Mouse (Mus musculus): ENCODE data around the gene Gm30083.

Gene Gm30083

DNA sequence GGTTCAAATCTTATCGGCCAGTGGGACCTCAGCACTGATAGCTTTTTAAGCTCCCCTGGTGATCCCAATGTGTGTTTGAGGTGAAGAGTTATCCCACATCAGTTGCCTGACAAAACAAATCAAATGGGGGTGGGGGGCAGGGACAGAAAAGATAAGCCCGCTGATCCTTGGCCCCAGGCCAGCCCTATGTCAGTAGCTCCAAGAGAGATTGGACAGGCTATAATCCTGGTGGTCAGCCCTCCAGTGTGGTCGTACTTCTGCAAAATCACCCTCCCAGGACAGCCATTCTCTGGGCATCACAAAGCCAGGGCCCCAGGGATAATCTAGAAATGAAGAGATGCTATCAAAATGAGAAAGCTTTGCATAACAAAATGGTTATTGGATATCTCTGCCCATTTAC, 56.1 kb downstream of the Gm30083 start:
- no peak for DNase-seq (ENCODE audit: low spot score)

DNA sequence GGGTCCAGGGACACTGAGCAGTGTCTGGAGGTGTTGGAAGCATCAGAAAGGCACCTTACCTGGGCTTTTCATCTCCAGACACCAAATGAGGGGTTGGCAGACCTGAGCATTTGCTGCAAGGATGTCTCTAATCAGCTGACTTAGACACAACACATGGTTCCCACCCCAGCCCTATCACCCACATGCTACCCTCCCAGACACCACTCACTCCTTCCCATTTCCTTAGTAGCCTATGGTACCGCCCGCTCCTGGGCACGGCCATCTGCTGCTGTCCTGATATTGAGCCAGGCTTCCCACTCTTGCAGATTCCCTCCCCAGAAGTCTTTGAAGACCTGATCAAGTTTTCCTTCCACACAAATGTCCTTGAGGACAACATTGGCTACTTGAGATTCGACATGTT, 56.8 kb downstream of the Gm30083 start:
- DNase-seq (ENCODE audit: low spot score), result no peak

DNA sequence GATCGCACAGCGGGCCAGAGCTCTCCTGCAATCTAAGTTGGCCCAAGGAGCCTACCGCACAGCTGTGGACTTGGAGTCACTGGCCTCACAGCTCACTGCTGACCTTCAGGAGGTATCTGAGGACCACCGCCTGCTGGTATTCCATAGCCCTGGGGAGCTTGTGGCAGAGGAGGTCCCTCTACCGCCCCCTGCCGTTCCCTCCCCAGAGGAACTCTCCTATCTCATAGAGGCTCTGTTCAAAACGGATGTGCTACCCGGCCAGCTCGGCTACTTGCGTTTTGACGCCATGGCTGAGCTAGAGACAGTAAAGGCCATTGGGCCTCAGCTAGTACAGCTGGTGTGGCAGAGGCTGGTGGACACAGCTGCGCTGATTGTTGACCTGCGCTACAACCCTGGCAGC, 58.9 kb downstream of the Gm30083 start:
- no peak for DNase-seq (ENCODE audit: low spot score)

DNA sequence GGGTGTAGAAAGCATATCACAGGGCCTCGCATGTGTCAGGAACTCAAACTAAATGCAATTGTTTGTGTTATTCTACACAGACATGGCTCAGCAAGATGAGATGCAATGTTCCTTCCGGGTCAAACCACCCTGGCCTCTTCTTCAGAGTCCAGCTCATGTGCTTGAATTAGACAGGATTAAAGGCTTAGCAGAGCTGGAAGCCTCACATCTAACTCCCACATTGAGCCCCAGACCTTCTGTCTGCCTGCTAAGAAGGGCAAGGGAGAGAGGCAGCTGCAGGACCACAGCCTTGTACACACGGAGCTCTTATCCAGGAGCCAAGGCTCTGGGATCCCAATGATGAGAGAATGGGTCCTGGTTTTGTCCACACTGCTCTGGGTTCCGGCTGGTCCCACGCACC, 61.2 kb downstream of the Gm30083 start, which contains the start of gene Rbp3:
Gene Rbp3, plus strand, starts transcription at position 243 of the 400 bp plus-strand sequence.
- DNase-seq (ENCODE audit: low spot score), result no peak

DNA sequence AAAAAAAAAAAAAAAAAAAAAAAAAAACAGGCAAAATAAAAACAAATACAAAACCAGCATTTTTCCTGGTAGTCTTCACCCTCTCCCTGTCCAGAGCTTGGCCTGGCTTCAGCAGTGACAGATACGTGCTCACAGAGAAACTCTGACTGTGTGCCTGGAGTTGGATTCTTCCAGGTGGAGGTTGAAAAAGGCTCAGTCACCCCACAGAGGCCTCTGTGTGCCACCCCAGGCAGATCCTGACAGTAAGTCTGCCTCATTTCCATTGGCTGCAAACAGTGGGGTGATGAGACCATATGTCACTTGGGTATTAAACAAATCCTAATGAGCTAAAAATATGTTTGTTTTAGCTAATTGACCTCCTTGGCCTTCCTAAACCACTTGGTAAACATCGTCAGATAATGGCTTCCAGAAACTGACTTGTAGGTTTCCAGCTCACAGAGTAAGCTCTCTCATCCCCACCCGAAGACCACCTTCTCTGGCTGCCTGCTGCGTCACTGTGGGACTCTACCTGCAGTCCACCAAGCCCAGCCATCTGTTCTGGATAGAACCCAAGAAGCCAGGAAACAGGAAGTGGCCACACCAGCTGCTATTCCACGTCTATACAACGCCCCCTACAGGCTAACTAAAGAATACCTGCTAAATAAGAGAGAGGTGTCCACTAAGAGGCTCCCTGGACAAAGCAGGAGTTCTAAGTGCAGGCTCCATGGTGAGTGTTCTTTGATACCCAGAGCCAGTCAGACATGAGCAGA, 62.6 kb downstream of the Gm30083 start:
- no peak for DNase-seq (ENCODE audit: low spot score)

DNA sequence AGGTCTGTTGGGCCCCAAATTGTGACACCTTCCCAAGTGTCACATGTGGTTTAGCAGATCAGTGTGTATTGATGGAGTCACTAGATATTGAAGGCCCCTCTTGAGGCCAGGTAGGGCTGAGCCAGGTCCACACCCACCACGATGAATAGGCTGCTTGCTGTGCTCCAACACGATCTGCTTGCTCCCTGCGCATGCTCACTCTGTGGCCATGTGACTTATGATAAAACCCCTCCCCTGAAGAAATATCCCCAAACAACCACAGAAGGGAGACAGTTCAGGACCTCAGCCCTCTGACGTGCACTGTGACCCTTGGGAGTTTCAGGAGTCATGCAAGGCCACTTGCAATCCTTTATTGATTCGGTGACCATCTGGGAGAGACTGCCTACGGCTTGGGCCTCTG, 68.9 kb downstream of the Gm30083 start:
- no peak for DNase-seq (ENCODE audit: low spot score)

DNA sequence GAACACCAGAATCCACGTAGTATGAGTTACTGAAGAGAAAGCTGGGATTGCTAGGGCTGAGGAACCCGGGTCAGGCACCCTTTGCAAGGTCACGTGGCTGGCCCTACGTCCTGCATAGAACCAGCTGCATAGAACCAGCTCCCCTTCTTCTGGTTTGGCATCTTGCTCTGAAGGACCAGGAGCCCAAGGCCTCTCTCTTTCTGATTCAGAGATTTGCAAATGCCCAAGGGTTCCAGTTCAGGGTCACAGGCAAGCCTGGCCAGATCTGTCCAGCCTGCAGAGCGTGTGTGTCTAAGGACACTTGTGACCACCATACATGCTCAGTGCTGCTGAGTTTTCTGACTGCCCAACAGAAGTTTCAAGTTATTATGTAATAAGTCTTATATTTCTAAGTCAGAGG, 72.8 kb downstream of the Gm30083 start:
- DNase-seq (ENCODE audit: low spot score), result no peak

DNA sequence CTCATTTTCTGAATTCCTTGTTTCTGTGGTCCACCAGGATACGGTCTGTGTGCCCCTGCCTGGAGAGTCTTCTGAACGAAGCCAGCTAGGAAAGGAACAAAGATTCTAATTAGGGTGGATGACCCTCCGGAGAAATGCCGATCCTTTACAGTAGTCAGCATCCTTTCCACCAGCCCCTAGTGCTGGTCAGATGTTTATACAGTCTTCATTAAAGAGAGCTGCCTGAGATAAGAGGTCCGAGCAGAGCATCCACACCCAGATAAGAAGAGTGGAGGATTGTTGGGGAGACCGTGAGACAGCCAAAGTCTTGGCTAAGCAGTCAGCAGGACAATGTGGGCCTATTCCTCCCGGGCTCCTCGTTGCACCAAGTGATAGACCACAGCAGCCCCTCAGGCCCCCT, 74.2 kb downstream of the Gm30083 start, which contains the start of gene Gdf2:
Gene Gdf2, plus strand, starts transcription at position 301 of the 400 bp plus-strand sequence.
- DNase-seq (ENCODE audit: low spot score), result no peak

DNA sequence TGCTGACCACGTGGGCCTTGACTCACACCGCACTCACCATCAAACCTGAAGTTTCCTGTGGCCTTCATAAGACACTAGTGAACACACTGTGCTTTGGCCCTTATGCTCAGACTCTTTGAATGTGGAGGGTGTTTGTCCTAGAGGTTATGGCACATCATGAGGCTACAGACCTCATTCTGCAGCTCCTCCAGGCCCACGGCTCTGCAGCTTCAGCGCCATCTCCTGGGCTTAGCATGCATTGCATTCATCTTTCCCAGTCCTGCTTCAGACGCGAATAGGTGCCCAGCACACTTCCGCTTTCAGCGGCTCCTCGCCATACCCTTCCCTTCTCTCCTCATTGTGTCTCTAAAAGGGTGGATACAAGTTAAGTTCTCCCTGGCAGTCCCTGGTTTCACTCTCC, 75.9 kb downstream of the Gm30083 start:
- peak; percentile 58 for DNase-seq (ENCODE audit: low spot score)
